Mouse (Mus musculus): ENCODE measurements around the gene Fignl2. TPM values are rescaled to one million over a fixed set of nuclear protein-coding genes. Genes with fewer than 3 reads are reported as not detected.

The Fignl2 gene
- polyA plus RNA-seq, 1 experiment: not detected

- no peak for TF ChIP-seq GATA1 (IDR thresholded peaks at IDR 0.05; ENCODE audit: low read length)
These were observed 22.6 kb upstream of the Fignl2 start for GRCm38 (mm10) chr15:101100996-101101395.

DNA sequence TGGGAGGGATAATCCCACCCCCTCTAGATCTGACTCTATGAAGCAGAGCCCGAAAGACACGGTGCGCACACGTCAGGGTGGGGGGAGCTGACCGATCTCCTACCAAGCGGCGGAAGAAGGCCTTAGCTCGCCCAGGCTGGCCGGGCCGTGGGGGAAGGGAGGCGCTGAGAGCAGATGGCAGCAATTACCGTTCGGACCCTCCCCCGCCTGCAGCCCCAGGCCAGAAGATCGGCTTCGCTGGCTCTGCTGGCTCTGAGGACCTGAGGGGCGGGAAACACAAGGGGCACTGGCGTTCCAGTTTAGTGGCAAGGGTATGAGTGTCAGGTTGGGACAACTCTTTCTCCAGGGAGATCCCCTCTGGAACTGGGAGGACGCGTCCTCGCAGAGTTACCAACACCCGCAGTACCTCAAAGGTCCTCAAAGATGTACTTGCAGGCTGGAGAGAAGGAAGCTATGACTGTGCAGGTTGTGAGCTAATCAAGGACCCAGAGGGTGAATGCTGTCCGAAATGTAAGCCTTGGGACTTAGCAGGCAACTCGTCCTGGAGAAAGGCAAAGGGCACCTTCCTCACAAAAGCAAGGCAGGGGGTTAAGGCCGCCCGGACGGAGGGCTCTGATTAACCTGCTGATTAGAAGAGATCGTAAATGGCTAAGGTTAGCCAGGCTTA is 19.8 kb upstream of the Fignl2 start:
- TF ChIP-seq GATA1 (IDR thresholded peaks at IDR 0.05; ENCODE audit: low read length): no peak

GRCm38 (mm10) chr15:101095392-101095791 is 17.0 kb upstream of the Fignl2 start:
- TF ChIP-seq GATA1 (IDR thresholded peaks at IDR 0.05; ENCODE audit: low read length): no peak

- no peak for TF ChIP-seq GATA1 (IDR thresholded peaks at IDR 0.05; ENCODE audit: low read length)
These were observed 16.6 kb upstream of the Fignl2 start for GRCm38 (mm10) chr15:101094979-101095378.

DNA sequence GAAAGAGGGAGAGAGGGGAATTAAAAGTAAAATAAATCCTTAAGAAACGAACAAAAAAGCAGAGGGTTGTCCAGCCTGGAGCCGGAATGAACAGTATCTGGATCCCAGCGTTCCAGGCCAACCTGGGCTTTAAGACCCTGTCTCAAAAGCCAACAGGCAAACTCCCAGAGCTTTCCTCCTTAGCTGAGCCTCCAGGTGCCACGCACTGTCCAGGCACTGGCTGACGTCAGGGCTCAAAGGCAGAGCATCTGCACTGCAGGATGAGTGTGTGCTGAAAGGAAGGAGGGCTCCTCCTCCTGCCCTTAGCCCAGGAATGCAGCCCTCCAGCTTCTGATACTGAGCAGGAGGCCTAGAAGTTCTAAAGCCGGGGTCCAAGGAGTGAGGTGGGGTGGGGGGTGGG is 15.6 kb upstream of the Fignl2 start:
- TF ChIP-seq GATA1 (IDR thresholded peaks at IDR 0.05; ENCODE audit: low read length): no peak

DNA sequence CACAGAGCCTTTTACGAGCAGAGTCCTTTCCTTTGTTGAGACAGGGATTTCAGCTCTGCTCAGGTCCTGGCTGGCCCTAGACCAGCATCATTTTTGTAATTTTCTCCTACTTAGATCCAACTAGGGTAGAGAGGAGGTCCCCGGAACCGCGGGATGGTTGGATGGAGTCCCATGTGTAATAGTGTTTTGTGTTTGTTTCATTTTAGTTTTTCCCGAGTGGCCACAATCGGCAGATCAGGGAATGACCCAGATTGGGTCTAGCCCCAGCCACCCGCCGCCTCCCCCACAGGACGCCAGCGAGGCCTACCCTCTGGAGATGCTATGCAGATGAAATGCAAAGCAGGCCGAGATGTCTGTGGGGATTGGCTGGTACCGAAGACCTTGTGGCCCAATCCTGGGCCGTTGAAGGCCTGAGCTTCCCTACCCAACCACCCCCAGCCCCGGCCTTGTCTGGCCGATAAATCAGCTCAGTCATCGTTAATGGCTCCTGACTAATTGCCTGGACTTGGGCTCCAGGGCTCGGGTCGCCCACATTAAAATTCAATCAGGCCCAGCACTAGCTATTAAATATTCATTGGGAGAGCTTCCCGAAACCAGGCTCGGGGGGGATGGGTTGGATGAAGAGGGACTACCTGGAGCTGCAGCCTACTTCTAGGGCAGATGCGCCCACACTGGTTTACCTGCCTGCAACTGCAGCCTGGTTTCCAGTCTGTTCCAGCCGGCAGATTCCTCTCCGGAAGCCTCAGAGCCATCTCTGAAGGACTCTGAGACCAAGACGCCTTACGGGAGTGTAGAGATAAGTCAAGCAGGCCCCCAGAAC is 14.7 kb upstream of the Fignl2 start:
- TF ChIP-seq GATA1 (IDR thresholded peaks at IDR 0.05; ENCODE audit: low read length): no peak

DNA sequence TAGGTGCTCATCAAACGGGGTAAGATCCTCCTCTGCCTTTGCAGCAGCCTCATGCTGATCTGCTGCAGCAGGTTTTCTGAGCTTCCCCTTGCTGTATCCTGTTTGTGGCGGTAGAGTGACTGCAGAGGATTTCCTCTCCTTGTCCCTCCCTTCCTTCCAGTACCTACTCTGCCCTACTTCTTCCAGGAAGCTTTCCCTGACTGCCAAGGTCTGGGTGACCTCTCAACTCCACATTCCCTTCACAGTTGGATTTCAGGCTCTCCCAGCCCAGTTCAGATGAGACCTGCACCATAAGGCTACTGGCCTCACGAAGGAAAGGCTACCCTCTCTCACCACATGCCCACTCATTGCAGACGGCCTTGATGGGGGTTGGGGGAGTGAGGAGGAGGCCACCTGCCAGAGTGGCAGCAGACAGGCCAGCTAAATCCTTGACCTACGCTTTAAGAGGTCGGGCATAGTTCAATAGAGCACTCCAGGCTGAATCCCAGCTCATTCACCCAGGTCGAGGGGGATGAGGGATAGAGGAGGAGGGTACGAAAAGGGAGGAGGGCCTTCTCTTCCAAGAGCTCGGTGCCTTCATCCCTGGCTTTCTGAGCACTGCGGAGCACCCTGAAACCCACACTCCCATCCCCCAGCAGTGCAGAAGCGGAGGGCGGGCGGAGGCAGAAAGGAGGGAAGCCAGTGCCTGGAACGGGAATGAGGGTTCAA is 13.9 kb upstream of the Fignl2 start:
- TF ChIP-seq GATA1 (IDR thresholded peaks at IDR 0.05; ENCODE audit: low read length): no peak

GRCm38 (mm10) chr15:101091551-101091950 is 13.2 kb upstream of the Fignl2 start:
- no peak for TF ChIP-seq GATA1 (IDR thresholded peaks at IDR 0.05; ENCODE audit: low read length)

GRCm38 (mm10) chr15:101088291-101088690 is 9.9 kb upstream of the Fignl2 start:
- TF ChIP-seq GATA1 (IDR thresholded peaks at IDR 0.05; ENCODE audit: low read length): no peak

GRCm38 (mm10) chr15:101086956-101087355 is 8.6 kb upstream of the Fignl2 start:
- no peak for TF ChIP-seq GATA1 (IDR thresholded peaks at IDR 0.05; ENCODE audit: low read length)

DNA sequence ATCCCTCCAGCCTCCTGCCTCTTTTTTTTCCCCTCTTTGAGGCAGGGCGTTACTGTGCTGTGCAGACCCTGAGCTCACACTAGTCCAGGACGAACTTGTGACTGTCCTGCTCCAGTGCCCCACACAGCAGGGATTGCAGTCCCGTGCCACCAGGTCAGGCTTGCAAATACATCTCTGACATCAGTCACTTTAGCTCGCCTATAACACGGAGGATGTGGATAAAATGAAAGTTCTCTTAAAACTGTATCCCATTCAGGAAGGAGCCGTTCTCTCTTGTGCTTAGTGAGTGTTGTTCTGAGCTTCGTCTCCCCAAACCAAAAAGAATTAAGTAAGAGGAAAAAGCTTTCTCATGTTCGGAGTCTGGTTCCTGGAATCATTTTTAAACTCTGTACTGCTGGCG is 8.1 kb upstream of the Fignl2 start:
- no peak for TF ChIP-seq GATA1 (IDR thresholded peaks at IDR 0.05; ENCODE audit: low read length)

DNA sequence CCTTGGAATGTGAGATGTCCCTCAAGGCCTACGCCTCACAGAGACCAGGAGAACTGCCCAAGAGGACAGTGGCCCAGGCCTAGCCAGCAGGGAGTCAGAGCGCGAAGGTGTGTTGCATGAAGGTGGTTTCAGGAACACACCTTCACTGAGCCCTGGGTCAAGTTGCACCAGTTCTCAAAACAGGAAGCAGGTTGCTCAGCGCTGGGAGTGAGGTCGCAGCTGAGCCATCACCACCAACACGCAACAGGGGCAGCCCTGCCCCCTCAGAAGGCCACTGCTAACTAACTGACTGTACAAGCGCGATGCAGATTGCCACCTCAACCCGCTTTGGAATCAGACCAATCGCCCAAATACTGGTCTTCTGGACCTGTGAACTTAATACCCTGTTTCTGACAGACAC is 6.1 kb upstream of the Fignl2 start:
- no peak for TF ChIP-seq GATA1 (IDR thresholded peaks at IDR 0.05; ENCODE audit: low read length)

DNA sequence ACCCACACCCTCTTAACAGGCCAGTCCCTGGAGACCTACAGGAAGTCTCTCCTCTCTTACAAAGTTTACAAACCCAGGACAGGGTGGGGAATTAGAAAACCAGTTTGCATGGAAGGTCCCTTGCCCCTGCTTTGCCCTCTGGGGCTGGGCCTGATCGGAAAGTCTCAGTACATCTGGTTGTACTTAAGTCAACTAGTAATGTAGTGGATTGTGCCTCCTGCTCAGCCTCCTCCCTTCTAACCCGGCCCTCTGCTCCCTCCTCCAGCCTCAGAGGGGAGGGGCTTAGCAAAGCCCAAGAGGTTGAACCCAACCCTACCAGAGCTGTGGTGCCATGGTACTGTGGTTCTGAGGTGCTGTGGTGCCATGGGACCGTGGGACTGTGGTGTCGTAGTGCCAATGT is 3.9 kb upstream of the Fignl2 start:
- no peak for TF ChIP-seq GATA1 (IDR thresholded peaks at IDR 0.05; ENCODE audit: low read length)

GRCm38 (mm10) chr15:101081035-101081548 is 2.7 kb upstream of the Fignl2 start:
- TF ChIP-seq GATA1 (IDR thresholded peaks at IDR 0.05; ENCODE audit: low read length): no peak

DNA sequence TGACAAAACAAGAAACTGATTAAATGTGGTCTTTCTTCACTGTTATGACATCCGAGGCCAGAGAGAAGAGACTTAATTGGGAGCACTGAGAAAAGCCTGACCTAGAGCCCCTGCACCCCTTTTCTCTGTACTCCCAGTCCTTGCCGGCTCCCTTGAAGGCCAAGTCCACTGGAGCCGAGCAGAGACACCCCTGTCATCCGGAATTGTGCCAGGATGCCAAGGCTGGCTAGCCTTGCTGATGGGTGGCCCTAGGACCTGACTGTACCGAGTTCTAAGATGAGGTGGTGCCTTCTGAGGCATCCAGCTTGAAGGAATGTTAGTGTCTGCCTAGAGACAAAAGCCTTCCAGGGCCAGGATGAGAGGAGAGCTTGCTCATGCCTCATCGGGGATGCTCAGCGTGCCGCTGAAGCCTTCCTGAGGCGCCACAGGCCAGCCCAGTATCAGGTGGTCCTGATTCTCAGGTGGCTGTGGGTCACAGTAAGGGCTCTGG is 1.7 kb upstream of the Fignl2 start:
- TF ChIP-seq GATA1 (IDR thresholded peaks at IDR 0.05; ENCODE audit: low read length): no peak

- no peak for TF ChIP-seq GATA1 (IDR thresholded peaks at IDR 0.05; ENCODE audit: low read length)
These were observed 377 bp upstream of the Fignl2 start for GRCm38 (mm10) chr15:101078731-101079156.
